Mouse (Mus musculus) testis, adult 2 months (tissue): ENCODE data around the gene Dock10. TPM values are rescaled to one million over a fixed set of nuclear protein-coding genes. Genes with fewer than 3 reads are reported as not detected.

Experiments used
- H3K27ac ChIP-seq: fragments of 200-500 bp; 2 replicates; pipeline ENCODE4 v1.5.1; 2012; ENCODE audit warnings: low read depth, low read length; ENCODE audit not compliant: control insufficient read depth, insufficient read depth
- H3K27me3 ChIP-seq: fragments of 200-500 bp; 2 replicates; pipeline ENCODE4 v1.6.1; 2012; ENCODE audit warnings: mild to moderate bottlenecking, low read length, moderate library complexity; ENCODE audit not compliant: control insufficient read depth, insufficient read depth
- H3K36me3 ChIP-seq: fragments of 200-500 bp; 2 replicates; pipeline ENCODE4 v1.6.1; 2012; ENCODE audit warnings: mild to moderate bottlenecking, low read length; ENCODE audit not compliant: control insufficient read depth, insufficient read depth
- H3K4me1 ChIP-seq: fragments of 200-500 bp; 2 replicates; pipeline ENCODE4 v1.6.1; 2012; ENCODE audit warnings: low read length; ENCODE audit not compliant: control insufficient read depth, insufficient read depth
- H3K4me3 ChIP-seq: fragments of 200-500 bp; 2 replicates; pipeline ENCODE4 v1.5.1; 2012; ENCODE audit warnings: low read depth, mild to moderate bottlenecking, low read length, moderate library complexity, mixed read lengths; ENCODE audit not compliant: control insufficient read depth
- CTCF ChIP-seq: fragments of 200-500 bp; IDR thresholded peaks from 2 replicates; pipeline ENCODE4 v1.5.1; 2012; ENCODE audit warnings: low read depth, mild to moderate bottlenecking, inconsistent platforms, low read length, moderate library complexity; ENCODE audit not compliant: control insufficient read depth, insufficient read depth, insufficient replicate concordance
- POLR2A ChIP-seq: fragments of 200-500 bp; IDR thresholded peaks from 2 replicates; pipeline ENCODE4 v1.6.1; 2012; ENCODE audit warnings: low read depth, mild to moderate bottlenecking, inconsistent platforms, low read length, moderate library complexity; ENCODE audit not compliant: control insufficient read depth
- polyA plus RNA-seq: library from polyadenylated mRNA; depleted of rRNA; stranded (reverse); fragments of >200 nt; gene quantifications from 2 replicates; pipeline ENCODE4 v1.2.3, GENCODE M21; 2012

Dock10 gene
- polyA plus RNA-seq, 1 experiment: 0.19 TPM

- Histone ChIP-seq H3K4me3 (no peak overlapping the region), H3K36me3 (no peaks in the 10 kb centered on the region), H3K27me3 (no peaks in the 10 kb centered on the region), H3K27ac (no peak overlapping the region), H3K4me1 (peaks cover 3% of the 10 kb centered on the region; the same call in 1 of the 2 replicates)
- TF ChIP-seq CTCF (no peak), POLR2A (no peak)
These were observed 44.4 kb downstream of the Dock10 start for GRCm38 (mm10) chr1:80713920-80714319.

GRCm38 (mm10) chr1:80710607-80711261 lies 47.6 kb downstream of the Dock10 start:
- Histone ChIP-seq H3K36me3 (no peaks in the 10 kb centered on the region), H3K27ac (no peak overlapping the region), H3K4me3 (no peak overlapping the region), H3K4me1 (peaks cover 3% of the 10 kb centered on the region; the same call in 1 of the 2 replicates), H3K27me3 (no peaks in the 10 kb centered on the region)
- TF ChIP-seq CTCF: no peak
- no peak for TF ChIP-seq POLR2A

GRCm38 (mm10) chr1:80710097-80710541 lies 48.2 kb downstream of the Dock10 start:
- H3K27ac ChIP-seq: no peak overlapping the region
- no peak overlapping the region for H3K4me3 ChIP-seq
- no peak for TF ChIP-seq POLR2A
- no peak for TF ChIP-seq CTCF
- peaks cover 3% of the 10 kb centered on the region; the same call in 1 of the 2 replicates for H3K4me1 ChIP-seq
- H3K27me3 ChIP-seq: no peaks in the 10 kb centered on the region
- no peaks in the 10 kb centered on the region for H3K36me3 ChIP-seq

GRCm38 (mm10) chr1:80709299-80709698 lies 49.0 kb downstream of the Dock10 start:
- Histone ChIP-seq H3K36me3 (no peaks in the 10 kb centered on the region), H3K27me3 (no peaks in the 10 kb centered on the region), H3K4me3 (no peak overlapping the region), H3K4me1 (peaks cover 3% of the 10 kb centered on the region; the same call in 1 of the 2 replicates), H3K27ac (no peak overlapping the region)
- TF ChIP-seq POLR2A (no peak), CTCF (no peak)

- Histone ChIP-seq H3K27me3 (no peaks in the 10 kb centered on the region), H3K27ac (no peak overlapping the region), H3K4me1 (no peaks in the 10 kb centered on the region), H3K4me3 (no peak overlapping the region), H3K36me3 (no peaks in the 10 kb centered on the region)
- TF ChIP-seq POLR2A: no peak
- TF ChIP-seq CTCF: no peak
These were observed 55.0 kb downstream of the Dock10 start for GRCm38 (mm10) chr1:80703279-80703678.

GRCm38 (mm10) chr1:80676004-80676673 lies 82.2 kb downstream of the Dock10 start:
- no peak overlapping the region for H3K27ac ChIP-seq
- TF ChIP-seq CTCF (no peak), POLR2A (no peak)
- H3K4me1 ChIP-seq: no peaks in the 10 kb centered on the region

GRCm38 (mm10) chr1:80671730-80672129 lies 86.6 kb downstream of the Dock10 start:
- TF ChIP-seq POLR2A: no peak
- no peak for TF ChIP-seq CTCF
- H3K4me1 ChIP-seq: no peaks in the 10 kb centered on the region
- no peak overlapping the region for H3K4me3 ChIP-seq
- H3K27me3 ChIP-seq: no peaks in the 10 kb centered on the region
- no peaks in the 10 kb centered on the region for H3K36me3 ChIP-seq
- H3K27ac ChIP-seq: no peak overlapping the region

More at GRCm38 (mm10) chr1:80676004-80676673, 82.2 kb downstream of the Dock10 start:
- Histone ChIP-seq H3K27me3 (no peaks in the 10 kb centered on the region), H3K4me3 (no peak overlapping the region), H3K36me3 (no peaks in the 10 kb centered on the region)
